Mouse (Mus musculus) kidney, adult 8-10 months (tissue): ENCODE results near the gene Kcne1.

ENCODE experiments used
- DNase-seq, 2 experiments: peaks; one replicate each; pipeline ENCODE4 v3.0.0; 2022

Gene Kcne1

GRCm38 (mm10) chr16:92302506-92302905 is 56.8 kb downstream of the Kcne1 start:
- DNase-seq, result no peak

- DNase-seq, result no peak
Observed at GRCm38 (mm10) chr16:92301989-92302388, 57.3 kb downstream of the Kcne1 start.

DNA sequence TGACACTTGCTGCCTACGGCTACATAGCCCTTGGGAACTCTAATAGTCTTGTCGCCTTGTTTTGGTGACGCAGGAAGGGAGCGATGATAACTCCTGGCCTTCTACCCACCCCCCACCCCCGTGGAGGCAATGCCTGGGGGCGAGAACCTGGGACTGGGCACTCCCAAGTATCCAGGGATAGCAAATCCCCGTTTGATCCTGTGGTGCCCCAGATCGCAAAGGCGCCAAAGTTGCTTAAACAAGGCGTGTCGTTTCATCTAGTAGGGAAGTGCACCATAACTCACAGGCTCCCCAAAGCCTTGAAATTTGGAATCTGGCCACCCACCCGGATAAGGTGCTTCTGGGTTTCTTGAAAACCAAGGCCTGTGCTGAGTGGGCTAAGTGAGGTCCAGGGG is 57.9 kb downstream of the Kcne1 start:
- DNase-seq, result peak; percentile 35 to 44

DNA sequence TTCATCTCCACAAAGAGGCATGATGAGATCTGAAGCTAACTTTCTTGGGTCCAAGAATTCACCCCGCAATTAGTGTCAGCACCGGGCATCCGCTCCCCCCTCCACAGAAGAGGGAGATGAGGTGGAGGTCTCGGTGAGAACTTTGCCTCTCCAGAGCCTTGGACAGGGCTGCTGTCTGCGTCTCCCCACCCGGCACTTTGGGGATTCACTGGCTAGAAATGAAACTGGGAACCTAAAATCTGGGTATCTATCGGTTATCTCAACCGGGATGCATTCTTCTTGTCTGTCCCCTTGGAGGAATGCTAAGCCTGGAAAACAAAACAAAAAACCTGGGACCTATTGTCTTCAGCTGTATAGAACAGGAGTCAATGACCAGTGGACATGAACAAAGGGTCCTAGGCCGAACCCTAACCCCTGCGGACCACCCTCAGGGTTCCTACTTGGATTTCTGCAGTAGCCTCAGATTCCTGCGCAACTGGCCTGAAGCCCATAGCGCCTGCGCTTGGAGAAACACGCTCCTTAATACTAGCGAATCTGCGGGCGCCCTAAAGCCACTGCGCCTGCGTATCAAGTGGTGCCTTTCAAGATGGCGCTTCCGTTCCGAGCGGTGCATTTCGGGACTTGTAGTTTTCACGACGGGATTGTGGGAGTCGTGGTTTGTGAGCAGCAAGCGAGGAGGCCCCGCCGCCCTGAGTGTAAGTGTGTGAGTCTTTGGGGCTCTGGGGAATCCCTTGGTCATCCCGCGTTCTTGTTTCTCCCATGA is 58.4 kb downstream of the Kcne1 start, which contains the start of gene Smim11:
Gene Smim11 (plus strand): TSS at position 638 of the 763 bp plus-strand sequence.
- peak; percentile 95 to 96 for DNase-seq
